Mouse (Mus musculus): ENCODE measurements around the gene Srgap2.

DNA sequence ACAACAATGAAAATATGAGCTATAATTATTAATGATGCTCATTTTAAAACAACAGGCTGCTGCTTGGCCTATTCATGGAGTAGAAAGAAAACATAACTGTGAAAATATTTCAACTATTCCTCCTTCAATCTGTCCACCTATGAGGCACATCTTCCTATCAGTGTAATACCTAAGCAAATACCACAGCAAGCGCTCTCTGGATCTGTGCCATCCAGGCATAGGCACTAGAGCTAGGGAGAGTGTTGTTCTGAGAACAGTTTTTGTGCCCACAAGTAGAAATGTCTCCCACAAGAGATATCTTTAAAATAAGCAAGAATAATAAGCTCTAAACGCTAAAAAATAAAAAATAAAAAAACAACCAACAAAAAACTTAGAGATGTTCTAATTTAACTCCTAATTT is 14.0 kb downstream of the Srgap2 start:
- TF ChIP-seq CTCF (IDR thresholded peaks at IDR 0.05; ENCODE audit: low read depth, low read length) (no peak), POLR2A (IDR thresholded peaks at IDR 0.05; ENCODE audit: extremely low read depth, insufficient read depth, low read length) (no peak)
